Mouse (Mus musculus): Measurements from ENCODE around the gene M6pr.
"Not testable (repeated sequence)": the region's sequence is repeated elsewhere in the genome, so short reads cannot be mapped to it uniquely, and the experiment has no call there.

Gene M6pr

DNA sequence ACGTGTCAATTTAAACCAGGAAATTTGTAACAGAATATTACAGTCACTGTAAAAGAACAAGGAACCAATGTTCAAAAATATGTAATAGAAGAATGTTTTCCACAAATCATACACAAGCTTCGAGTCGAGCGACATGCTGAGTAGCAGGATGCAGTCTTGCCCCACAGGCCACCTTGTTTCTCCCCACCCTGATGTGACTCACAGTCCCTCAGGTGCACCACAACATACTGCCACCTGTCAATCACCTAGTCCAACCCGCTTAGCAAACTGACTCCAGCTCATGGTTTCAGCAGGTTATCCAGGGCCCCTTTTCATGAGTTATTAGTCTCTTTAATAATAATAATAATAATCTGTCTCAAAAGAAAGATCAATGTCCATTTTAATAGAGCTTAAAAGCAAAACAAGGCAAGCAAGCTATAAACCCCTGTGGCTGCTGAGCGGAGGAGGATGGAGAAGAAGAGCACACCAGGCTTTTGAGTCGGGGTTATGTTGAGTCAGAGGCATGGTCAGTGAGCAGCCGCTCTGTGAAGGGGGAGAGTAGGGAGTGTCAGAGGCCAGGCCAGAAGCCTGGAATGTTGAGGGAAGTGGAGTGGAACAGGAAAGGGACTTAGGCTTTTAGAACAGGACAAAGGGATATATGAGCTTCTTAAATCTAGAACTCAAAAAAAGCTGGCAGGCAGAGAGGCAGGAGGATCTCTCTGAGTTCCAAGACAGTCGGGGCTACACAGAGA is 36.0 kb downstream of the M6pr start:
- DNase-seq, result no peak

DNA sequence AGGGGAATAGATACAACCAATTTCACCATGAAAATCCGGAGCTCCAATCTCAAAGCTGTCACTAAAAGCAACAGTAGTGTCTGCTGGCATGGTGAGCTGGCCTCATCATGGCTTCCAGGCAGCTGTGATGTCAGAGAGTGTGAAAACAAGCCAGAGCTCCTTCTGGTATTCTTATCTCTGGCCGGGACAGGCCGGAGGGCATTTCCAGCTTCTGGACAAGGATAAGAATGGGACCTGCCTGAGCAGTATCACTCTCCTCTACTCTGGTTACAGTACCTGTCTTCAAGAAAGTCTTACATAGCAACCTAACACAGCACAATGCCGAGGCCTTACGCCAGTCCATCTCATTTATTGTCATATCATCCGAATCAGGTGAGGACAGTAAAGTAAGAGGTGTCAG is 37.2 kb downstream of the M6pr start:
- no peak for DNase-seq

DNA sequence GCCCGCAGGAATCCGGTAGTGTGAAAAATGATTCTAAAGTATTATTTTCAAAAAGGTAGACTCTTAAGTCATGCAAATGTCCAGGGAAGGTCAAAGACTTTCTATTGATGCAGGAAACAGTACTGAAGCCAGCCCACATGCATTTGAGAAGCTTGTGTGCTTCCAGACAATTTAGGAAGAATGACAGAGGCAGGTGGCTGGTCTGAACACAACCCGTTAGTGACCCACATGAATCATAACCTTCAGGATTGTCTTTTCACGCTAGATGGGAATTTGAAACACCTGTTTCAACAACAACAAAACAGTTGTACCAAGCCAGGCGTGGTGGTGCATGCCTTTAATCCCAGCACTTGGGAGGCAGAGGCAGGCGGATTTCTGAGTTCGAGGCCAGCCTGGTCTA is 37.9 kb downstream of the M6pr start:
- no peak for DNase-seq

DNA sequence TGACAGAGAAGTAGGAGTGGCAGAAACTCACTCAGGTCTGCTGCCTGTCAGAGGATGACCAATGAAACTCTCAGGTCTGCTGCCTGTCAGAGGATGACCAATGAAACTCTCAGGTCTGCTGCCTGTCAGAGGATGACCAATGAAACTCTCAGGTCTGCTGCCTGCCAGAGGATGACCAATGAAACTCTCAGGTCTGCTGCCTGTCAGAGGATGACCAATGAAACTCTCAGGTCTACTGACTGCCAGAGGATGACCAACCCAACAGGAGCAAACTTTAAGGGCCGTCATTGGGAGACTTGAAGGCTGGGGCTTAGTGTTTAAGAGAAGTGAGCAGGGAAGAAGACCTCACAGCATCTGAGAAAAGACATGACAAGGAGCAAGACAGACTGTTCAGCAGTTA is 38.8 kb downstream of the M6pr start:
- DNase-seq, result not testable (repeated sequence)

- DNase-seq, result no peak
Measured at GRCm38 (mm10) chr6:122355909-122356308, 47.4 kb downstream of the M6pr start.

- DNase-seq, result no peak
Measured at GRCm38 (mm10) chr6:122357089-122357488, 48.6 kb downstream of the M6pr start.

- DNase-seq, result no peak
Measured at GRCm38 (mm10) chr6:122365706-122366105, 57.2 kb downstream of the M6pr start.

- no peak for DNase-seq
Measured at GRCm38 (mm10) chr6:122366287-122366686, 57.8 kb downstream of the M6pr start.

DNA sequence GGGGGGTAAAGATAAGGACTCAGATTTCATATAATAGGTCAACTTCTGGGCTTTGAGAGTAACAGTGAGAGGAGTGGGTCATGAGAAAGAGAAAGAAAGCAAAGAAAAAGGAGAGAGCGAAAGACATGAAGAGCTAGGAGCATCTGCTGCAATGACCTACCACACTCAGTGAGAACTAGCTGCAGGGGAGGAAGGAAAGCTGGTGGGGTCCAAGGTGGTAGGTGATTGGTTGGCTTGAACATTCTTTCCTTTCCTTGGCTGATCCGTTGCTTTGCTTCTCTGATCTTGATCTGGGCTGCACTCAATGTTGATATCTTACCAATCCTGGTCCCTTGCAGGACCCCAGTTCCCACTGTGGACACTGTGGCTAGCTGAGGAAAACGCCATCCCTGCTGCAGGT is 58.5 kb downstream of the M6pr start:
- no peak for DNase-seq

Measured in kidney, adult 9 months (tissue).